Mouse (Mus musculus) limb, embryonic 12.5 days (tissue): ENCODE results near the gene Gm13306. TPM values are rescaled to one million over a fixed set of nuclear protein-coding genes. Genes with fewer than 3 reads are reported as not detected.
"Not testable (repeated sequence)": the region's sequence is repeated elsewhere in the genome, so short reads cannot be mapped to it uniquely, and the experiment has no call there.

Experiments
- ATAC-seq: fragments of 200-750 bp; cut with Nextera tagmentation; 2 replicates; pipeline ENCODE4 v1.8.0; 2017; ENCODE audit warnings: low read depth, moderate TSS enrichment; ENCODE audit not compliant: insufficient number of reproducible peaks, insufficient read depth, low FRiP score, low TSS enrichment
- H3K27ac ChIP-seq: fragments of 300-500 bp; sonication (generic); 2 replicates; pipeline ENCODE4 v1.5.1; 2016; ENCODE audit warnings: mild to moderate bottlenecking, moderate library complexity
- H3K27me3 ChIP-seq: fragments of 300-500 bp; sonication (generic); 2 replicates; pipeline ENCODE4 v1.6.1; 2016; ENCODE audit warnings: mild to moderate bottlenecking, moderate library complexity
- H3K36me3 ChIP-seq: fragments of 300-500 bp; sonication (generic); 2 replicates; pipeline ENCODE4 v1.6.1; 2016; ENCODE audit warnings: mild to moderate bottlenecking, moderate library complexity
- H3K4me1 ChIP-seq: fragments of 300-500 bp; sonication (generic); replicated peaks from 2 replicates; pipeline ENCODE4 v1.6.1; 2016
- H3K4me2 ChIP-seq: fragments of 300-500 bp; sonication (generic); 2 replicates; pipeline ENCODE4 v1.6.1; 2016; ENCODE audit warnings: mild to moderate bottlenecking, moderate library complexity
- H3K4me3 ChIP-seq: fragments of 300-500 bp; sonication (generic); replicated peaks from 2 replicates; pipeline ENCODE4 v1.5.1; 2016; ENCODE audit warnings: mild to moderate bottlenecking
- H3K9ac ChIP-seq: fragments of 300-500 bp; sonication (generic); replicated peaks from 2 replicates; pipeline ENCODE4 v1.6.1; 2016; ENCODE audit warnings: mild to moderate bottlenecking, moderate library complexity
- H3K9me3 ChIP-seq: fragments of 300-500 bp; sonication (generic); 2 replicates; pipeline ENCODE4 v1.6.1; 2016; ENCODE audit warnings: mild to moderate bottlenecking, moderate library complexity
- WGBS: fragments of 180-500 bp; shearing (Covaris S2); methylation state at CpG from one replicate; pipeline ENCODE4 v1.1.7; 2016; 5-methylcytosine and 5-hydroxymethylcytosine counted together
- polyA plus RNA-seq: library from polyadenylated mRNA; unstranded; fragments of >200 nt; fragmentation: Nextera tagmentation; extraction: Ambion mirVana; gene quantifications from 2 replicates; pipeline ENCODE4 v1.2.1, GENCODE M21; 2016

The Gm13306 gene
- polyA plus RNA-seq: 1.2 TPM in 1 of 2 replicates, not detected in the other

GRCm38 (mm10) chr4:42153136-42153535, at the start of gene Gm13306:
Gm13306 (plus strand) TSS chr4:42153436.
- not testable (repeated sequence) for H3K4me3 ChIP-seq, H3K36me3 ChIP-seq, H3K27ac ChIP-seq, H3K4me1 ChIP-seq, H3K27me3 ChIP-seq, H3K4me2 ChIP-seq, ATAC-seq, H3K9me3 ChIP-seq, H3K9ac ChIP-seq
- no CpG with 5 or more reads among the region's 9 CpGs for WGBS

GRCm38 (mm10) chr4:42114517-42114916, 38.7 kb upstream of the Gm13306 start, which contains the start of gene Gm13304:
Gm13304 (plus strand) TSS chr4:42114817.
- not testable (repeated sequence) for H3K27ac ChIP-seq, H3K4me1 ChIP-seq, H3K4me2 ChIP-seq, ATAC-seq, H3K36me3 ChIP-seq, H3K27me3 ChIP-seq, H3K4me3 ChIP-seq, H3K9ac ChIP-seq, H3K9me3 ChIP-seq
- no CpG with 5 or more reads among the region's 5 CpGs for WGBS

GRCm38 (mm10) chr4:42168503-42168902, 15.3 kb downstream of the Gm13306 start, which contains the start of gene Gm13305:
Gm13305 (minus strand) TSS chr4:42168603.
- H3K4me3 ChIP-seq, H3K4me1 ChIP-seq, H3K9ac ChIP-seq, ATAC-seq, H3K27ac ChIP-seq, H3K27me3 ChIP-seq, H3K4me2 ChIP-seq, H3K36me3 ChIP-seq, H3K9me3 ChIP-seq: not testable (repeated sequence)
- WGBS: no CpG with 5 or more reads among the region's 7 CpGs

DNA sequence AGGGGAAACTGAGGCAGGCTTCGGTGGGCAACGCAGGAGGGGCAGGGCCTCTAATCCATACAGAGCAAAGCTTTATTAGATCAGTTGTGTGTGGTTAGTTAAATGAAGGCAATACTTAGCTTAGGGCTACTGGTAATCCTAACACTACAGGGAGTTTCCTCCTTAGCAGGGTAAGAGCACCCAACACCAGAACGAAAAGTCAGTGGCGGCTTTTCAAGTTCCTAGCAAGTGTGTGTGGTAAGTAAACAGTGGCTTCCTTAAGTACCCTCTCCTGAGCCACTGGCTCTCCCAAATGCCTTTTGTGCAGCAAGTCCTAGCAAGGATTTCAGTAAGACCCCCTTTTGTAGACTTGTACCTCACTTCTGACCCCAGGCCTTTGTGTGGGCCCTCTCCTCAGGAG, 25.0 kb downstream of the Gm13306 start:
- H3K27ac ChIP-seq, H3K4me3 ChIP-seq, H3K27me3 ChIP-seq, ATAC-seq, H3K9me3 ChIP-seq, H3K9ac ChIP-seq, H3K4me1 ChIP-seq, H3K36me3 ChIP-seq, H3K4me2 ChIP-seq: not testable (repeated sequence)
- WGBS: no CpG with 5 or more reads among the region's 4 CpGs

DNA sequence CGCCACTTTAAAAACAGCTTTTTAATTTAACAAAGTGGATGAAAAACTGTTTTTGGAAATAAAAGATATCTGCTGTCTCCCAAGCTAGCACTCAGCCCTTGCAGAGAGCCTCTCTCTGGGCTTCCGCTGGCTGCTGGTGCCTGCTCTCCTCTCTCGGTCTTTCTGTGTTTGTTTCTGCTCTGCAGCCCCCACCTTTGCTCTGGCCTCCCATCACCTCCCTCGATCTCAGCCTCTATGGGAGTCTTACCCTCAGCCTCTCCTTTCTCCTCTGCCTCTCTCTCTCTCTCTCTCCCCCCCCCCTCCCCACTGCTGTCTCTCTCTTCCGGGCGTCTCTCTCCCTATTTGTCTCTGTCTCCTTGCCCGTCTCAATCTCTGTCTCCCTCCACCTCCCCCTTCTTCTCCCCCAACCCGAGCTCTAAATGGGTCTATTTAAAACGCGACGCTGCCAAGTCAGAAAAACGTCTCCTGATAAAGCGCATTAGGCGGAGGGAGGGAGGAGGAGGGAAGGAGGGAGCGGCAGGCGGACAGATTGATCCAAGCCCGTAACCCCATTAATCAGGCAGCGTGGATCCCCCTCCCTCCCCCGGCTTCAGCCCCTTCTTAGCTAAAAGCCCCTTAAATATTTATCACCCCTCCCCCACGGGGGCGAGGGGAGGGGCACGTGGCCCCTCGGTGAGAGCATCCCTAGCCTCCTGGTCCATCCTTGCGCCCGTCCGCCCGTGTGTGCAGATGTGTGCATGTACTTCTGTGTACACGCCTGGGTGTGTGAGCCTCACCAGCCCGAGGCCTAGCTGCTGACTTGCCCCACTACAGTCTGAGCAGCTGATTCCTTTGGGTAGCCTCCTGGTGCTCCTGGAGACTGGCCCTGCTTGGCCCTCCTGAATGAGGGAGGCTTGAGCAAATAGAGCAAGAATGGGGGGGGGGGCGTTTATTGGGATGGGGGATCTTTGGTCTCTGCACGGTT, 30.3 kb downstream of the Gm13306 start:
- ATAC-seq, H3K36me3 ChIP-seq, H3K27me3 ChIP-seq, H3K4me1 ChIP-seq, H3K4me3 ChIP-seq, H3K9me3 ChIP-seq, H3K27ac ChIP-seq, H3K9ac ChIP-seq, H3K4me2 ChIP-seq: not testable (repeated sequence)
- no CpG with 5 or more reads among the region's 31 CpGs for WGBS

DNA sequence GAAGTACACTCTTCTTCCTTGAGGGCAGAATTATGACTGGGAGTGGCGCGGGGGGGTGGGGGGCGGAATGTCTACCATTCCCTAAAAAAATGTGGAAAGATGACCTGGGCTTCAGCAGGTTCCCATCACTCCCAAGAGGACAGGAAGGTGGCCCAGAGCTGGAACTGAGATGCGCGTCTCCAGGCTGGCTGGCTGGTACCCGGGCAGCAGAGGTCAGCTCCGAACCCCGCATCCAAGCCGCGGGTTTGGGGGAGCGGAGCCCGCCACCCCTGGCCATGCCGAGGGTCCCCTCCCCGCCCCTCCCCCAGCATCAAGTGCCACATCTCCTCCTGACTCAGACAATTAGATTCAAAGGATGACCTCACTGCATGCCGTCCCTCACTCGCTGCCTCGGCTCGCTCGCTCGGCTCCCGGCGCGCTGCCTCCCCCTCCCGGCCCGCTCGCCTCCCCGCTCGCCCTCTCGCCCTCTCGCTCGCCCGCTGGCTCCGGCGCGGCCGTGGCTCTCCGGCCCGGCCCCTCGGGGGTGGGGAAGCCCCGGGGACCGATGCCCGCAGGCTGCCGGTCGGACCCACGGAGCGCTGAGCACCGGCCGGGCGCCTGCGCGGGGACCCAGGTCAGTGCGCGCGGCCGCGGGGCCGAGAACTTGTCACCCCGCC, 31.2 kb downstream of the Gm13306 start:
- not testable (repeated sequence) for H3K36me3 ChIP-seq, H3K4me3 ChIP-seq, H3K4me1 ChIP-seq, H3K27me3 ChIP-seq, H3K27ac ChIP-seq, ATAC-seq, H3K9ac ChIP-seq, H3K4me2 ChIP-seq, H3K9me3 ChIP-seq
- no CpG with 5 or more reads among the region's 58 CpGs for WGBS

- no CpG with 5 or more reads among the region's 25 CpGs for WGBS
- ATAC-seq: not testable (repeated sequence)
Observed at GRCm38 (mm10) chr4:42184980-42185372, 31.7 kb downstream of the Gm13306 start.

More at GRCm38 (mm10) chr4:42184980-42185372, 31.7 kb downstream of the Gm13306 start:
- H3K4me3 ChIP-seq, H3K9me3 ChIP-seq, H3K27me3 ChIP-seq, H3K4me1 ChIP-seq, H3K27ac ChIP-seq, H3K36me3 ChIP-seq, H3K4me2 ChIP-seq, H3K9ac ChIP-seq: not testable (repeated sequence)

Other genes with a start within 250 kb of the Gm13306 start
- not detected in 2 replicates for gene Gm21541, start 249.8 kb upstream of the Gm13306 start, polyA plus RNA-seq
- 3.5 and 3.8 TPM in 2 replicates for gene Gm20878, start 211.9 kb upstream of the Gm13306 start, polyA plus RNA-seq
- 0.29 TPM in 1 of 2 replicates, not detected in the other for gene Fam205a4, start 187.4 kb upstream of the Gm13306 start, polyA plus RNA-seq
- gene Gm21093, start 118.7 kb upstream of the Gm13306 start, polyA plus RNA-seq: not detected in 2 replicates
- gene Gm3893, start 62.2 kb upstream of the Gm13306 start, polyA plus RNA-seq: not detected in 2 replicates
- 1.3 and 2.0 TPM in 2 replicates for gene Gm13304, start 38.6 kb upstream of the Gm13306 start, polyA plus RNA-seq
- not detected in 2 replicates for gene Gm13305, start 15.2 kb downstream of the Gm13306 start, polyA plus RNA-seq
- not detected in 2 replicates for gene Gm10600, start 87.2 kb downstream of the Gm13306 start, polyA plus RNA-seq
- not detected in 2 replicates for gene Ccl21b, start 102.3 kb downstream of the Gm13306 start, polyA plus RNA-seq
- gene Gm21953, start 140.8 kb downstream of the Gm13306 start, polyA plus RNA-seq: not detected in 2 replicates
- gene Fam205a3, start 164.9 kb downstream of the Gm13306 start, polyA plus RNA-seq: 0.26 TPM in 1 of 2 replicates, not detected in the other